Mouse (Mus musculus): ENCODE results near the gene Usp18. TPM values are rescaled to one million over a fixed set of nuclear protein-coding genes. Genes with fewer than 3 reads are reported as not detected.

Gene Usp18
- polyA plus RNA-seq, 1 experiment: 2.4 TPM

DNA sequence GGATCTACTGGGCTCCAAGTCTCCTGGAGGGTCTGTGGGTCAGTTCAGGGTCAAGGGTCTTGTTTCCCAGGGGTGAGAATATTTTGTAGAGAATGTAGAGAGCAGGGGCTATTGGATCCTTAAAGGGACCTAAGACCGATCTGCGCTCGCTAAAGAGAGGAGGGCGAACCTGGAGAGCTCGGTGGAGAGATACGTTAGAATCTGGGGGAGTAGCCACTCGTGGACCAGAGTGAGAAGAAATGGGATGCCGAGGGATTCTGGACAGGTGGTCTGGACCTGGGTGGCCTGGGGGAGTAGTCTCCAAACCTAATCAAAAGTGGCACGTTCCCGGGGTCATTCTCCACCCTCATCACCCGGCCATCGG, 34.8 kb upstream of the Usp18 start:
- DNase-seq: no peak
- Histone ChIP-seq H3K4me3 (replicated peaks; ENCODE audit: insufficient read depth, low read depth, low read length) (peak overlapping the region; percentile 54), H3K4me1 (ENCODE audit: control insufficient read depth, insufficient read depth, low read length) (no peaks in the 10 kb centered on the region), H3K27ac (ENCODE audit: insufficient read depth, low read length) (no peak overlapping the region), H3K27me3 (ENCODE audit: control insufficient read depth, insufficient read depth, low read length) (no peaks in the 10 kb centered on the region)
- WGBS: 2% methylated on average over 12 of the region's 12 CpGs
- TF ChIP-seq POLR2A (IDR thresholded peaks at IDR 0.05; ENCODE audit: borderline replicate concordance, insufficient read depth, low read length): no peak
- no peak for TF ChIP-seq CTCF (IDR thresholded peaks at IDR 0.05; ENCODE audit: borderline replicate concordance, insufficient read depth, low read depth, low read length)

GRCm38 (mm10) chr6:121211743-121212142, 34.0 kb upstream of the Usp18 start:
- Histone ChIP-seq H3K4me1 (ENCODE audit: control insufficient read depth, insufficient read depth, low read length) (no peaks in the 10 kb centered on the region), H3K27ac (ENCODE audit: insufficient read depth, low read length) (no peak overlapping the region), H3K4me3 (replicated peaks; ENCODE audit: insufficient read depth, low read depth, low read length) (peak overlapping the region; percentile 7), H3K27me3 (ENCODE audit: control insufficient read depth, insufficient read depth, low read length) (no peaks in the 10 kb centered on the region)
- WGBS: 30% methylated on average over 5 of the region's 5 CpGs
- TF ChIP-seq POLR2A (IDR thresholded peaks at IDR 0.05; ENCODE audit: borderline replicate concordance, insufficient read depth, low read length) (no peak), CTCF (IDR thresholded peaks at IDR 0.05; ENCODE audit: borderline replicate concordance, insufficient read depth, low read depth, low read length) (no peak)
- peak in 1 of 2 experiments; percentile 38 for DNase-seq

DNA sequence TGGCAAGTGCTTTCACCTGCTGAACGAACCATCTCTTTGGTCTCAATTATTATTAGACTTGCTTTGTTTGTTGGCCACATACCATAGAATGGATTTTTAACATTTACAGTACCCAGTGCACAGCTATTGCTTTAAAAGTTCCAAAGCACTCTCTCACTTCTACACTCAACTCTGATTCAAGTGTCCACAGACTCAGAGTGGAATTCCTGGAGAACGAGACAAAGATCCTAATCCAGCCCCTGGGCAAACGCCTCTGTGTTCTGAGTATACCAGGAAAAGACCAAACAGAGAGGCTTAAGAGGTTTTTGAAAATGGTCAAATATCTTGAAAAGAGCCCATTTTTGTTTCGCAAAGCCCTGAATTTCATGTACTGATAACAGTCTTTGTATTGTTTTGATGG, 32.7 kb upstream of the Usp18 start:
- Histone ChIP-seq H3K4me3 (replicated peaks; ENCODE audit: insufficient read depth, low read depth, low read length) (no peak overlapping the region), H3K4me1 (ENCODE audit: control insufficient read depth, insufficient read depth, low read length) (no peaks in the 10 kb centered on the region), H3K27ac (ENCODE audit: insufficient read depth, low read length) (no peak overlapping the region), H3K27me3 (ENCODE audit: control insufficient read depth, insufficient read depth, low read length) (no peaks in the 10 kb centered on the region)
- TF ChIP-seq POLR2A (IDR thresholded peaks at IDR 0.05; ENCODE audit: borderline replicate concordance, insufficient read depth, low read length) (no peak), CTCF (IDR thresholded peaks at IDR 0.05; ENCODE audit: borderline replicate concordance, insufficient read depth, low read depth, low read length) (no peak)
- no peak for DNase-seq
- WGBS: 94% methylated on average over 4 of the region's 4 CpGs

DNA sequence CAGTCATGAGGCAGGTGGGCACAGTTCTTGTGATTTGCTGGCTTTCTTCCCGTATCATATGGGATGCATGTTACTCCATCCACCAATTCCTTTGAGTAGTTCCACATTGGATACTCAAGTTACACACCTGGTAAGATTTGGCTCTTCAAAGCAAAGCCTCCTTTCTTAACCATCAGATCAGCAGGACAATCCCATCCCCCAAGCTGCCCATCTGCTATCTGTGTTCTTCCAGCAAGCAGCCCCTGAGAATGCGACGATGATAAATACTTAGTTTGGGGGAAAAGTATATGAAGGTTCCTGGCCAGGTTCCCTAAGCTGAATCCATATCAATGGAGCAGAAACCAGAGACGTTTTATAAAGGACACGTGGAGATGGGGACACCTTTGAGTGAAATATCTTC, 31.5 kb upstream of the Usp18 start:
- DNase-seq: no peak
- Histone ChIP-seq H3K27me3 (ENCODE audit: control insufficient read depth, insufficient read depth, low read length) (no peaks in the 10 kb centered on the region), H3K4me3 (replicated peaks; ENCODE audit: insufficient read depth, low read depth, low read length) (no peak overlapping the region), H3K27ac (ENCODE audit: insufficient read depth, low read length) (no peak overlapping the region), H3K4me1 (ENCODE audit: control insufficient read depth, insufficient read depth, low read length) (no peaks in the 10 kb centered on the region)
- TF ChIP-seq POLR2A (IDR thresholded peaks at IDR 0.05; ENCODE audit: borderline replicate concordance, insufficient read depth, low read length) (no peak), CTCF (IDR thresholded peaks at IDR 0.05; ENCODE audit: borderline replicate concordance, insufficient read depth, low read depth, low read length) (no peak)
- WGBS: 67% methylated on average over 5 of the region's 5 CpGs

- no peak overlapping the region for H3K27ac ChIP-seq (ENCODE audit: insufficient read depth, low read length)
- no peaks in the 10 kb centered on the region for H3K27me3 ChIP-seq (ENCODE audit: control insufficient read depth, insufficient read depth, low read length)
- TF ChIP-seq CTCF (IDR thresholded peaks at IDR 0.05; ENCODE audit: borderline replicate concordance, insufficient read depth, low read depth, low read length) (no peak), POLR2A (IDR thresholded peaks at IDR 0.05; ENCODE audit: borderline replicate concordance, insufficient read depth, low read length) (no peak)
- no peaks in the 10 kb centered on the region for H3K4me1 ChIP-seq (ENCODE audit: control insufficient read depth, insufficient read depth, low read length)
- DNase-seq: no peak
- 90% methylated on average over 8 of the region's 8 CpGs for WGBS
- H3K4me3 ChIP-seq (replicated peaks; ENCODE audit: insufficient read depth, low read depth, low read length): no peak overlapping the region
Measured at GRCm38 (mm10) chr6:121214667-121215330, 30.9 kb upstream of the Usp18 start.

DNA sequence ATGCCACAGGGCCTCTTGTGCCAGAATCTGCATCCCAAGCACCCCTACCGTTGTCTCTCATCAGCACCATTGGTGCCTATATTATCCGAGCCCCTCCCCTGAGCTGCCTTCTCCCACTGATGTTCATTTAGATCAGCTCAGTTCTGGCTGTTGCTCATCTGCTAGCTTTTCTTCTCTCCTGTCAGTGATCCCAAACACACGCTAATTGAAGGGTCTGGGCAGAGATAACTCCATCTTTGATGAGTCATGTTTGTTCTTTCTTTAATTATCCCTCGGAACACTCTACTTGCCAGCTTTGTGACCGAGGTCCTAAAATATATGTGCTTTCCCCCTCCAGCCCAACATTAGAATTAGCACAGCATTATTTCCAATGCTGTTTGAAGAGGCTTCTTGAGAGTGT, 30.4 kb upstream of the Usp18 start:
- Histone ChIP-seq H3K27ac (ENCODE audit: insufficient read depth, low read length) (no peak overlapping the region), H3K4me3 (replicated peaks; ENCODE audit: insufficient read depth, low read depth, low read length) (no peak overlapping the region), H3K27me3 (ENCODE audit: control insufficient read depth, insufficient read depth, low read length) (no peaks in the 10 kb centered on the region), H3K4me1 (ENCODE audit: control insufficient read depth, insufficient read depth, low read length) (no peaks in the 10 kb centered on the region)
- DNase-seq: no peak
- WGBS: 77% methylated on average over 5 of the region's 5 CpGs
- TF ChIP-seq POLR2A (IDR thresholded peaks at IDR 0.05; ENCODE audit: borderline replicate concordance, insufficient read depth, low read length) (no peak), CTCF (IDR thresholded peaks at IDR 0.05; ENCODE audit: borderline replicate concordance, insufficient read depth, low read depth, low read length) (no peak)

GRCm38 (mm10) chr6:121215896-121216295, 29.8 kb upstream of the Usp18 start:
- no peaks in the 10 kb centered on the region for H3K27me3 ChIP-seq (ENCODE audit: control insufficient read depth, insufficient read depth, low read length)
- DNase-seq: no peak
- no peaks in the 10 kb centered on the region for H3K4me1 ChIP-seq (ENCODE audit: control insufficient read depth, insufficient read depth, low read length)
- TF ChIP-seq CTCF (IDR thresholded peaks at IDR 0.05; ENCODE audit: borderline replicate concordance, insufficient read depth, low read depth, low read length) (no peak), POLR2A (IDR thresholded peaks at IDR 0.05; ENCODE audit: borderline replicate concordance, insufficient read depth, low read length) (no peak)
- 79% methylated on average over 6 of the region's 6 CpGs for WGBS
- no peak overlapping the region for H3K4me3 ChIP-seq (replicated peaks; ENCODE audit: insufficient read depth, low read depth, low read length)
- H3K27ac ChIP-seq (ENCODE audit: insufficient read depth, low read length): no peak overlapping the region

- H3K4me3 ChIP-seq (replicated peaks; ENCODE audit: insufficient read depth, low read depth, low read length): no peak overlapping the region
- 64% methylated on average over 5 of the region's 5 CpGs for WGBS
- H3K27me3 ChIP-seq (ENCODE audit: control insufficient read depth, insufficient read depth, low read length): no peaks in the 10 kb centered on the region
- no peak overlapping the region for H3K27ac ChIP-seq (ENCODE audit: insufficient read depth, low read length)
- DNase-seq: no peak
- TF ChIP-seq CTCF (IDR thresholded peaks at IDR 0.05; ENCODE audit: borderline replicate concordance, insufficient read depth, low read depth, low read length): no peak
- TF ChIP-seq POLR2A (IDR thresholded peaks at IDR 0.05; ENCODE audit: borderline replicate concordance, insufficient read depth, low read length): no peak
- H3K4me1 ChIP-seq (ENCODE audit: control insufficient read depth, insufficient read depth, low read length): no peaks in the 10 kb centered on the region
Measured at GRCm38 (mm10) chr6:121216589-121217255, 29.0 kb upstream of the Usp18 start.
